Mouse (Mus musculus) embryonic facial prominence, embryonic 12.5 days (tissue): ENCODE results near the gene Naaladl2. TPM values are rescaled to one million over a fixed set of nuclear protein-coding genes. Genes with fewer than 3 reads are reported as not detected.

Experiments used
- ATAC-seq: fragments of 200-750 bp; cut with Nextera tagmentation; 2 replicates; pipeline ENCODE4 v1.8.0; 2017; ENCODE audit not compliant: insufficient number of reproducible peaks, insufficient read depth, low FRiP score, low TSS enrichment
- H3K27ac ChIP-seq: fragments of 300-500 bp; sonication (generic); 2 replicates; pipeline ENCODE4 v1.5.1; 2016; ENCODE audit warnings: mild to moderate bottlenecking
- H3K27me3 ChIP-seq: fragments of 300-500 bp; sonication (generic); 2 replicates; pipeline ENCODE4 v1.6.1; 2016; ENCODE audit warnings: mild to moderate bottlenecking, moderate library complexity
- H3K36me3 ChIP-seq: fragments of 300-500 bp; sonication (generic); 2 replicates; pipeline ENCODE4 v1.6.1; 2016; ENCODE audit warnings: mild to moderate bottlenecking
- H3K4me1 ChIP-seq: fragments of 300-500 bp; sonication (generic); 2 replicates; pipeline ENCODE4 v1.6.1; 2016
- H3K4me2 ChIP-seq: fragments of 300-500 bp; sonication (generic); replicated peaks from 2 replicates; pipeline ENCODE4 v1.6.1; 2016; ENCODE audit warnings: mild to moderate bottlenecking, moderate library complexity
- H3K4me3 ChIP-seq: fragments of 300-500 bp; sonication (generic); 2 replicates; pipeline ENCODE4 v1.5.1; 2016; ENCODE audit warnings: mild to moderate bottlenecking
- H3K9ac ChIP-seq: fragments of 300-500 bp; sonication (generic); 2 replicates; pipeline ENCODE4 v1.6.1; 2016; ENCODE audit warnings: mild to moderate bottlenecking, moderate library complexity
- H3K9me3 ChIP-seq: fragments of 300-500 bp; sonication (generic); 2 replicates; pipeline ENCODE4 v1.6.1; 2016; ENCODE audit warnings: mild to moderate bottlenecking, moderate library complexity
- WGBS: fragments of 180-500 bp; shearing (Covaris S2); methylation state at CpG from one replicate; pipeline ENCODE4 v1.1.7; 2016; 5-methylcytosine and 5-hydroxymethylcytosine counted together
- polyA plus RNA-seq: library from polyadenylated mRNA; unstranded; fragments of >200 nt; fragmentation: Nextera tagmentation; extraction: Ambion mirVana; gene quantifications from 2 replicates; pipeline ENCODE4 v1.2.1, GENCODE M21; 2016

Gene Naaladl2
- 1.2 and 2.2 TPM in 2 replicates for polyA plus RNA-seq

GRCm38 (mm10) chr3:25143555-25144311 lies at the start of gene Naaladl2:
Naaladl2 (minus strand) TSS chr3:25144261.
- H3K4me2 ChIP-seq, result peak within 1 kb of the TSS; percentile 61
- H3K36me3 ChIP-seq, result no peaks in the 10 kb centered on the region
- WGBS, result under 1% methylated on average over 93 of the region's 93 CpGs
- H3K4me3 ChIP-seq, result peak within 1 kb of the TSS; percentile 60
- peaks cover 9% of the 10 kb centered on the region for H3K4me1 ChIP-seq
- no peaks in the 10 kb centered on the region for H3K9me3 ChIP-seq
- peak within 1 kb of the TSS; percentile 94 for H3K27ac ChIP-seq
- peak; percentile 92 for ATAC-seq
- peak within 1 kb of the TSS; percentile 78 for H3K9ac ChIP-seq
- H3K27me3 ChIP-seq, result no peaks in the 10 kb centered on the region

- Histone ChIP-seq H3K9me3 (peaks cover 21% of the 10 kb centered on the region), H3K27ac (no peak overlapping the region), H3K4me3 (no peak overlapping the region), H3K36me3 (no peaks in the 10 kb centered on the region), H3K9ac (no peak overlapping the region), H3K4me1 (no peaks in the 10 kb centered on the region), H3K4me2 (no peak overlapping the region), H3K27me3 (no peaks in the 10 kb centered on the region)
- WGBS, result 93% methylated on average over 13 of the region's 13 CpGs
- no peak for ATAC-seq
Observed at GRCm38 (mm10) chr3:25151721-25152120, 7.7 kb upstream of the Naaladl2 start.

GRCm38 (mm10) chr3:25147271-25147670 lies 3.2 kb upstream of the Naaladl2 start:
- Histone ChIP-seq H3K36me3 (no peaks in the 10 kb centered on the region), H3K9ac (no peak overlapping the region), H3K27ac (no peak overlapping the region), H3K4me3 (no peak overlapping the region), H3K9me3 (peaks cover 11% of the 10 kb centered on the region), H3K4me2 (no peak overlapping the region), H3K27me3 (no peaks in the 10 kb centered on the region), H3K4me1 (peaks cover 9% of the 10 kb centered on the region)
- no peak for ATAC-seq

- no peak overlapping the region for H3K9ac ChIP-seq
Observed at GRCm38 (mm10) chr3:25144961-25145697, 1.1 kb upstream of the Naaladl2 start.

GRCm38 (mm10) chr3:25143111-25143510 lies 950 bp downstream of the Naaladl2 start:
- H3K4me2 ChIP-seq, result peak overlapping the region; percentile 61
- H3K27ac ChIP-seq, result peak overlapping the region; percentile 94

More at GRCm38 (mm10) chr3:25144961-25145697, 1.1 kb upstream of the Naaladl2 start:
- Histone ChIP-seq H3K27ac (peak overlapping the region; percentile 94), H3K4me2 (peak overlapping the region; percentile 61), H3K9me3 (0 out of 2 replicates have a peak, but pooled peaks cover 4% of the 10 kb centered on the region), H3K4me1 (peaks cover 9% of the 10 kb centered on the region), H3K27me3 (no peaks in the 10 kb centered on the region), H3K4me3 (no peak overlapping the region), H3K36me3 (no peaks in the 10 kb centered on the region)
- WGBS, result 4% methylated on average over 8 of the region's 8 CpGs
- no peak for ATAC-seq

GRCm38 (mm10) chr3:25131848-25132247 lies 12.2 kb downstream of the Naaladl2 start:
- ATAC-seq, result no peak
- H3K4me1 ChIP-seq, result 0 out of 2 replicates have a peak, but pooled peaks cover 5% of the 10 kb centered on the region
- H3K27me3 ChIP-seq, result no peaks in the 10 kb centered on the region
- no peak overlapping the region for H3K4me3 ChIP-seq
- WGBS, result 49% methylated on average over 3 of the region's 3 CpGs
- no peaks in the 10 kb centered on the region for H3K9me3 ChIP-seq
- H3K36me3 ChIP-seq, result no peaks in the 10 kb centered on the region
- H3K27ac ChIP-seq, result no peak overlapping the region
- no peak overlapping the region for H3K4me2 ChIP-seq
- no peak overlapping the region for H3K9ac ChIP-seq

More at GRCm38 (mm10) chr3:25143111-25143510, 950 bp downstream of the Naaladl2 start:
- Histone ChIP-seq H3K4me3 (peak overlapping the region; percentile 60), H3K36me3 (no peaks in the 10 kb centered on the region), H3K9ac (peak overlapping the region; percentile 78), H3K9me3 (no peaks in the 10 kb centered on the region), H3K4me1 (peaks cover 9% of the 10 kb centered on the region), H3K27me3 (no peaks in the 10 kb centered on the region)
- WGBS, result 45% methylated on average over 6 of the region's 6 CpGs
- ATAC-seq, result no peak

- Histone ChIP-seq H3K27ac (no peak overlapping the region), H3K4me2 (no peak overlapping the region), H3K36me3 (no peaks in the 10 kb centered on the region), H3K4me1 (0 out of 2 replicates have a peak, but pooled peaks cover 8% of the 10 kb centered on the region), H3K9ac (no peak overlapping the region), H3K9me3 (no peaks in the 10 kb centered on the region), H3K27me3 (no peaks in the 10 kb centered on the region), H3K4me3 (no peak overlapping the region)
- no peak for ATAC-seq
- 14% methylated on average over 4 of the region's 4 CpGs for WGBS
Observed at GRCm38 (mm10) chr3:25127864-25128263, 16.2 kb downstream of the Naaladl2 start.

- Histone ChIP-seq H3K27me3 (no peaks in the 10 kb centered on the region), H3K9me3 (no peaks in the 10 kb centered on the region), H3K4me3 (no peak overlapping the region), H3K4me2 (no peak overlapping the region), H3K27ac (0 out of 2 replicates have a peak overlapping the region, but pooled peaks have one; percentile 6), H3K36me3 (no peaks in the 10 kb centered on the region), H3K4me1 (0 out of 2 replicates have a peak, but pooled peaks cover 8% of the 10 kb centered on the region), H3K9ac (no peak overlapping the region)
- ATAC-seq, result no peak
- WGBS, result 28% methylated on average over 5 of the region's 5 CpGs
Observed at GRCm38 (mm10) chr3:25124919-25125846, 18.9 kb downstream of the Naaladl2 start.

- ATAC-seq, result no peak
- 81% methylated on average over 4 of the region's 4 CpGs for WGBS
- no peaks in the 10 kb centered on the region for H3K36me3 ChIP-seq
Observed at GRCm38 (mm10) chr3:25113107-25113506, 31.0 kb downstream of the Naaladl2 start.

GRCm38 (mm10) chr3:25108997-25109396 lies 35.1 kb downstream of the Naaladl2 start:
- no peaks in the 10 kb centered on the region for H3K36me3 ChIP-seq
- no peak overlapping the region for H3K4me2 ChIP-seq
- H3K27ac ChIP-seq, result no peak overlapping the region
- no peaks in the 10 kb centered on the region for H3K9me3 ChIP-seq
- WGBS, result 61% methylated on average over 3 of the region's 3 CpGs
- H3K27me3 ChIP-seq, result no peaks in the 10 kb centered on the region
- no peak overlapping the region for H3K9ac ChIP-seq
- no peaks in the 10 kb centered on the region for H3K4me1 ChIP-seq
- H3K4me3 ChIP-seq, result no peak overlapping the region
- no peak for ATAC-seq

More at GRCm38 (mm10) chr3:25113107-25113506, 31.0 kb downstream of the Naaladl2 start:
- Histone ChIP-seq H3K4me1 (no peaks in the 10 kb centered on the region), H3K27me3 (no peaks in the 10 kb centered on the region), H3K9ac (no peak overlapping the region), H3K4me3 (no peak overlapping the region), H3K4me2 (no peak overlapping the region), H3K27ac (no peak overlapping the region), H3K9me3 (no peaks in the 10 kb centered on the region)

GRCm38 (mm10) chr3:25092986-25093385 lies 51.1 kb downstream of the Naaladl2 start:
- Histone ChIP-seq H3K27me3 (no peaks in the 10 kb centered on the region), H3K4me2 (no peak overlapping the region), H3K4me3 (no peak overlapping the region), H3K9ac (no peak overlapping the region), H3K36me3 (no peaks in the 10 kb centered on the region), H3K27ac (no peak overlapping the region), H3K4me1 (no peaks in the 10 kb centered on the region), H3K9me3 (no peaks in the 10 kb centered on the region)
- 88% methylated on average over 2 of the region's 2 CpGs for whole genome bisulfite sequencing
- ATAC-seq, result no peak
